Mouse (Mus musculus): ENCODE results near the gene Zfp143. TPM values are rescaled to one million over a fixed set of nuclear protein-coding genes. Genes with fewer than 3 reads are reported as not detected.

Zfp143 gene
- total and polyA plus RNA-seq, 2 experiments from 2014 or later: 9.6 to 21.0 TPM

DNA sequence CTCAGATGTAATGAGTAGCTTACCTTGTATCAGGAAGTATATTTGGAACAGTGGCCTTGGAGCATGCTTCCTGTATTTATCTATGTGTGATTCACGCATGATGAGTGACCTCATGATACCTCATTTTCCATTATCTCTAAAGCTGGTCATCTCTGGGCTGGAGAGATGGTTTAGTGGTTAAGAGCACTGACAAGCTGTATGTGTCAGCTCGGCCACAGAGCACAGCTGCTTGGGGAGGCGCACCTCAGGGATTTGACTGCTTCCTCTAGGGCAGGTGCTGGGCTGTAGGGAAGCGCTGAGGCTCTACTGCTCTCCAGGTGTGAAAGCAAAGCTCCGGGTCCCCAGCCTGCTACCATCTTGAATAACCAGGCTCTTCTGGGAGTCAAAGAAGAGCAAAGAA lies 17.2 kb downstream of the Zfp143 start:
- Histone ChIP-seq H3K27ac (ENCODE audit: low read depth) (no peak overlapping the region), H3K4me2 (ENCODE audit: low read depth, low read length) (no peak overlapping the region), H3K4me3 (ENCODE audit: low read depth, low read length) (no peak overlapping the region), H3K27me3 (ENCODE audit: control insufficient read depth, insufficient read depth, low read length) (no peaks in the 10 kb centered on the region), H3K4me1 (ENCODE audit: control insufficient read depth, insufficient read depth) (no peaks in the 10 kb centered on the region), H3K9ac (replicated peaks; ENCODE audit: low read depth, low read length) (no peak overlapping the region), H3K36me3 (replicated peaks; ENCODE audit: control insufficient read depth, insufficient read depth, low read length) (peaks cover 95% of the 10 kb centered on the region), H3K9me3 (replicated peaks; ENCODE audit: control insufficient read depth, low read length) (no peaks in the 10 kb centered on the region)
- TF ChIP-seq EP300 (IDR thresholded peaks at IDR 0.05; ENCODE audit: low read depth): no peak
- no peak for TF ChIP-seq CTCF (IDR thresholded peaks at IDR 0.05; ENCODE audit: low read depth)
- 86% methylated on average over 5 of the region's 5 CpGs for WGBS
- ATAC-seq (ENCODE audit: insufficient read depth, low read depth): no peak
- no peak for DNase-seq (ENCODE audit: low spot score)

DNA sequence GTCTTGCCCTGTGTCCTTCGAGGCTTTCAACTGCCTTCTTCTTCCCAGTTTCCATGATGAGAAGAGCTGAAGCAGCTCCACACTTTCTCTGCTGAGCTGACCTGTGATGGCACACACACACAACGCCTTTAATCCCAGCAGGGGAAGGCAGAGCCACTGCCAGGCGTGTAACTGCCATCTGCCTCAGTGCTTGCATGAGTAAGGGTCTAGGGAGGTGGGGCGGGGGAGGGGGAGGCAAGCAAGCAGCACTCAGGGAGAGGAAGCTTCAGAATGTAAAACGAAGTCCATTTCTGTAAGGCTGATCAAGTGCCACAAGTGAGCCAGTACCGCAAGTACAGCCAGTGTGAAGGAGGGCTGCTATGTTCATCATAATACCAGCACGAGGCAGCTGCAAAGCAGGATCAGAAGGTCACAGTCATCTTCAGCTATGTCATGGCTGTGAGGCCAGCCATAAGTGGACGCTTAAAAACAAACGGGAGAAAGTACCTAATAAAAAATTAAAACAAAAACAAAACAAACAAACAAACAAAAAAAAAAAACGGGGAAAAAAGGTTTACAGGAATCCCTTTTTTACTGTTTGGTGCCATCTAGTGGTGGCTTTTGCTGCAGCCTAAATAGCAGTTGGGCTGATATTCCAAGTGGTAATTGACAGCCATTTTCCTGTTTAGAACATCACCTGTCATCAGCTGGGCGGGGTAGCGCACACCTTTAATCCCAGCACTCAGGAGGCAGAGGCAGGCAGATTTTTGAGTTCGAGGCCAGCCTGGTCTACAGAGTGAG lies 22.6 kb downstream of the Zfp143 start:
- no peak overlapping the region for H3K9ac ChIP-seq (replicated peaks; ENCODE audit: low read depth, low read length)
- 60% methylated on average over 13 of the region's 13 CpGs for WGBS
- H3K27me3 ChIP-seq (ENCODE audit: control insufficient read depth, insufficient read depth, low read length): no peaks in the 10 kb centered on the region
- H3K36me3 ChIP-seq (replicated peaks; ENCODE audit: control insufficient read depth, insufficient read depth, low read length): peaks cover 96% of the 10 kb centered on the region
- no peak overlapping the region for H3K4me3 ChIP-seq (ENCODE audit: low read depth, low read length)
- no peak overlapping the region for H3K27ac ChIP-seq (ENCODE audit: low read depth)
- no peaks in the 10 kb centered on the region for H3K9me3 ChIP-seq (replicated peaks; ENCODE audit: control insufficient read depth, low read length)
- ATAC-seq (ENCODE audit: insufficient read depth, low read depth) (peak; percentile 58; the same call in 1 of the 2 replicates), DNase-seq (ENCODE audit: low spot score) (peak; percentile 81)
- no peak overlapping the region for H3K4me2 ChIP-seq (ENCODE audit: low read depth, low read length)
- no peak for TF ChIP-seq EP300 (IDR thresholded peaks at IDR 0.05; ENCODE audit: low read depth)
- peak; percentile 75 for TF ChIP-seq CTCF (IDR thresholded peaks at IDR 0.05; ENCODE audit: low read depth)
- H3K4me1 ChIP-seq (ENCODE audit: control insufficient read depth, insufficient read depth): no peaks in the 10 kb centered on the region

DNA sequence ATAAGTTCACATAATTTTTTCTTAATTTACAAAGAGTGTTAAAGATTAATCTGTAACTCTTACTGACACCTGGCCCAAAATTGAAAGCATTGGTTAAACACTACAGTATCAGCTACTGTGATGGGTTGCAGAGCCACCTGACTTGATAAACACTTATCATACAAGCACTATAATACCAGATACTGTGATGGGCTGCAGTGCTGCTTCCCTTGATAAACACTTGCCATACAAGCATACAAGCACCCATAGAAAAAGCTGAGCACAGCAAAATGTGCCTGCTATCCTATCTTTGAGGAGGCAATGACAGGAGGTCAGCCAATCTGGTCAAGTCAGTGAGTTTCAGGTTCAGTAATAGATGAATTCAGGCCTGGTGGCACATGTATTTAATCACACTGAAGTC lies 24.2 kb downstream of the Zfp143 start:
- Histone ChIP-seq H3K27ac (ENCODE audit: low read depth) (no peak overlapping the region), H3K9me3 (replicated peaks; ENCODE audit: control insufficient read depth, low read length) (no peaks in the 10 kb centered on the region), H3K27me3 (ENCODE audit: control insufficient read depth, insufficient read depth, low read length) (no peaks in the 10 kb centered on the region), H3K36me3 (replicated peaks; ENCODE audit: control insufficient read depth, insufficient read depth, low read length) (peaks cover 96% of the 10 kb centered on the region), H3K4me1 (ENCODE audit: control insufficient read depth, insufficient read depth) (no peaks in the 10 kb centered on the region), H3K4me2 (ENCODE audit: low read depth, low read length) (no peak overlapping the region), H3K9ac (replicated peaks; ENCODE audit: low read depth, low read length) (no peak overlapping the region), H3K4me3 (ENCODE audit: low read depth, low read length) (no peak overlapping the region)
- no peak for DNase-seq (ENCODE audit: low spot score)
- no peak for ATAC-seq (ENCODE audit: insufficient read depth, low read depth)
- no peak for TF ChIP-seq EP300 (IDR thresholded peaks at IDR 0.05; ENCODE audit: low read depth)

DNA sequence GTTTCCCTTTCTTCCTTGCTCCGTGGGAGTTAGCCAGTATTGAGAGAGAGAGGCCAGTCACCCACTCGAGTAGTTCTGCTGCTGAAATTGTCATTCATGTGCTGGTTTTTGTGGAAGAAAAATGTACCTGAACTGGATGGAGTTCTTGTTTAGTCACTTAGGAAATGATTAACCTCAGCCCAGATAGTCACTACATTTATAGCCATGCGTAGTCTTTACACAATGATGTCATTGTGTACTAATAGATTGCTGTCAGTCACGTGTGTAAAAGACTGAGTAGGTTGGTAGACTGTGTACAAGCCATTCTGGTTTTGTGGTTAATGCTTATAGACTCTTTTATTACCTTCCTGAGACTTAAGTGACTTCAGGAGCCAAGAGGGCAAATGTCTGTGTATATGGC lies 26.9 kb downstream of the Zfp143 start:
- 64% methylated on average over 4 of the region's 4 CpGs for WGBS
- Histone ChIP-seq H3K4me1 (ENCODE audit: control insufficient read depth, insufficient read depth) (no peaks in the 10 kb centered on the region), H3K4me2 (ENCODE audit: low read depth, low read length) (no peak overlapping the region), H3K27me3 (ENCODE audit: control insufficient read depth, insufficient read depth, low read length) (no peaks in the 10 kb centered on the region), H3K27ac (ENCODE audit: low read depth) (no peak overlapping the region), H3K36me3 (replicated peaks; ENCODE audit: control insufficient read depth, insufficient read depth, low read length) (peaks cover 95% of the 10 kb centered on the region), H3K4me3 (ENCODE audit: low read depth, low read length) (no peak overlapping the region), H3K9ac (replicated peaks; ENCODE audit: low read depth, low read length) (no peak overlapping the region), H3K9me3 (replicated peaks; ENCODE audit: control insufficient read depth, low read length) (no peaks in the 10 kb centered on the region)
- ATAC-seq (ENCODE audit: insufficient read depth, low read depth): no peak
- DNase-seq (ENCODE audit: low spot score): no peak
- TF ChIP-seq CTCF (IDR thresholded peaks at IDR 0.05; ENCODE audit: low read depth) (no peak), EP300 (IDR thresholded peaks at IDR 0.05; ENCODE audit: low read depth) (no peak)

DNA sequence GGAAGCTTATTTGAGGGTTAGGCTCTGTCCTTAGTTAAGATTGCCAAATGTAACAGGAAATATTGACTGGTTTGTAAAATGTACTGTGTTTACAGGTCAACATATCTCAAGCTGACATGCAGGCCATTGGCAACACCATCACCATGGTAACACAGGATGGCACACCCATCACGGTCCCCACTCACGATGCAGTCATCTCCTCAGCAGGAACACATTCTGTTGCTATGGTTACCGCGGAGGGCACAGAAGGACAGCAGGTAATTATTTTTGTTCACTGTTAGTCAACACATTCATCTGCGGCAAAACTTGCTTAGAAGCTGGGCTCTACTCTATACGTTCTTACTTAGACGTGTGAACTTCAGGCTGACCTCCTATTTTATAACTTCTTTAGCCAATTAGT lies 30.7 kb downstream of the Zfp143 start:
- H3K36me3 ChIP-seq (replicated peaks; ENCODE audit: control insufficient read depth, insufficient read depth, low read length): peaks cover 92% of the 10 kb centered on the region
- no peak overlapping the region for H3K27ac ChIP-seq (ENCODE audit: low read depth)
- DNase-seq (ENCODE audit: low spot score): no peak
- H3K4me3 ChIP-seq (ENCODE audit: low read depth, low read length): no peak overlapping the region
- H3K4me2 ChIP-seq (ENCODE audit: low read depth, low read length): no peak overlapping the region
- ATAC-seq (ENCODE audit: insufficient read depth, low read depth): no peak
- TF ChIP-seq EP300 (IDR thresholded peaks at IDR 0.05; ENCODE audit: low read depth): no peak
- no peak for TF ChIP-seq CTCF (IDR thresholded peaks at IDR 0.05; ENCODE audit: low read depth)
- no peaks in the 10 kb centered on the region for H3K9me3 ChIP-seq (replicated peaks; ENCODE audit: control insufficient read depth, low read length)
- H3K4me1 ChIP-seq (ENCODE audit: control insufficient read depth, insufficient read depth): no peaks in the 10 kb centered on the region
- WGBS: 86% methylated on average over 7 of the region's 7 CpGs
- H3K27me3 ChIP-seq (ENCODE audit: control insufficient read depth, insufficient read depth, low read length): no peaks in the 10 kb centered on the region
- no peak overlapping the region for H3K9ac ChIP-seq (replicated peaks; ENCODE audit: low read depth, low read length)

DNA sequence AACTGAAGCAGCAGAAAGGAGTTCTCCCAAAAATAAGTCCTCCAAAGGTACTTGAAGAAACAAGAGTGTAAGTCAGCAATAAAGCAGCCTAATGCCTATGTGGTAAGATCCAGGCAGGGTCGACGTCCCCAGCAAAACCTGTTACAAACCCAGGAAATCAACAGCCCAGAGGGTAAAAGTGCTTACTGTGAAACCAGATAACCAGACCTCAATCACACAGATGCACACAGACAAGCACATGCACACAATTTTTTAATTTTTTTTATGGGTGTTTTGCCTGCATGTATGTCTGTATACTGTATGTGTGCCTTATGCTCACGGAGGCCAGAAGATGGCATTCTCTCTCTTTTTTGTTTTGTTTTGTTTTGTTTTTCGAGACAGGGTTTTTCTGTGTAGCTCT lies 35.3 kb downstream of the Zfp143 start:
- H3K27ac ChIP-seq (ENCODE audit: low read depth): no peak overlapping the region

More for the DNA sequence above, 35.3 kb downstream of the Zfp143 start:
- WGBS: 81% methylated on average over 4 of the region's 4 CpGs
- TF ChIP-seq CTCF (IDR thresholded peaks at IDR 0.05; ENCODE audit: low read depth) (no peak), EP300 (IDR thresholded peaks at IDR 0.05; ENCODE audit: low read depth) (no peak)
- Histone ChIP-seq H3K9me3 (replicated peaks; ENCODE audit: control insufficient read depth, low read length) (no peaks in the 10 kb centered on the region), H3K4me2 (ENCODE audit: low read depth, low read length) (no peak overlapping the region), H3K36me3 (replicated peaks; ENCODE audit: control insufficient read depth, insufficient read depth, low read length) (peaks cover 48% of the 10 kb centered on the region), H3K4me3 (ENCODE audit: low read depth, low read length) (no peak overlapping the region), H3K4me1 (ENCODE audit: control insufficient read depth, insufficient read depth) (no peaks in the 10 kb centered on the region; the same call in 1 of the 2 replicates), H3K27me3 (ENCODE audit: control insufficient read depth, insufficient read depth, low read length) (no peaks in the 10 kb centered on the region), H3K9ac (replicated peaks; ENCODE audit: low read depth, low read length) (no peak overlapping the region)
- DNase-seq (ENCODE audit: low spot score): no peak
- ATAC-seq (ENCODE audit: insufficient read depth, low read depth): no peak

All from heart, postnatal 0 days (tissue).